Mouse (Mus musculus): ENCODE data around the gene Rhoq. TPM values are rescaled to one million over a fixed set of nuclear protein-coding genes. Genes with fewer than 3 reads are reported as not detected.

Rhoq gene
- total and polyA plus RNA-seq, 3 experiments = 0.15 to 2.4 (median 0.60) TPM

- Histone ChIP-seq H3K9me3 (replicated peaks) (no peaks in the 10 kb centered on the region), H3K27me3 (ENCODE audit: insufficient read depth, low read length) (peaks cover 22% of the 10 kb centered on the region), H3K36me3 (replicated peaks) (no peaks in the 10 kb centered on the region), H3K4me1 (ENCODE audit: insufficient read depth, low read depth, low read length) (peaks cover 2% of the 10 kb centered on the region; the same call in 1 of the 2 replicates), H3K4me3 (ENCODE audit: low read depth, low read length) (no peak overlapping the region)
- DNase-seq (ENCODE audit: low spot score) = peak; percentile 46
- peak; percentile 97 for TF ChIP-seq CTCF (IDR thresholded peaks at IDR 0.05; ENCODE audit: low read depth, low read length)
- no peak for TF ChIP-seq TAL1 (conservative IDR thresholded peaks at IDR 0.05; ENCODE audit: low read depth, low read length)
- peak; percentile 85 for ATAC-seq (ENCODE audit: extremely low read depth, insufficient number of reproducible peaks, low FRiP score, poor library complexity, severe bottlenecking)
These were observed 81.5 kb downstream of the Rhoq start for GRCm38 (mm10) chr17:87044364-87044763.

GRCm38 (mm10) chr17:87044796-87045195 lies 81.9 kb downstream of the Rhoq start:
- peaks cover 2% of the 10 kb centered on the region; the same call in 1 of the 2 replicates for H3K4me1 ChIP-seq (ENCODE audit: insufficient read depth, low read depth, low read length)
- ATAC-seq (ENCODE audit: extremely low read depth, insufficient number of reproducible peaks, low FRiP score, poor library complexity, severe bottlenecking) (no peak), DNase-seq (ENCODE audit: low spot score) (no peak)
- H3K4me3 ChIP-seq (ENCODE audit: low read depth, low read length) = no peak overlapping the region
- no peaks in the 10 kb centered on the region for H3K9me3 ChIP-seq (replicated peaks)
- H3K27me3 ChIP-seq (ENCODE audit: insufficient read depth, low read length) = peaks cover 22% of the 10 kb centered on the region
- no peaks in the 10 kb centered on the region for H3K36me3 ChIP-seq (replicated peaks)
- TF ChIP-seq TAL1 (conservative IDR thresholded peaks at IDR 0.05; ENCODE audit: low read depth, low read length) (no peak), GATA1 (IDR thresholded peaks at IDR 0.05; ENCODE audit: borderline replicate concordance, low read length) (no peak), GATA2 (IDR thresholded peaks at IDR 0.05; ENCODE audit: borderline replicate concordance, low read depth, low read length) (no peak), CTCF (IDR thresholded peaks at IDR 0.05; ENCODE audit: low read depth, low read length) (no peak), POLR2AphosphoS5 (IDR thresholded peaks at IDR 0.05; ENCODE audit: insufficient replicate concordance, low read depth, low read length) (no peak)

Other genes with a start within 250 kb of the Rhoq start
- not detected in 2 replicates for gene Epas1, start 209.4 kb upstream of the Rhoq start, total RNA-seq (2014; fragmentation: Nextera tagmentation)
- 0.05 TPM in 1 of 2 replicates, not detected in the other for gene Epas1, start 209.4 kb upstream of the Rhoq start, total RNA-seq (2017)
- not detected in 2 replicates for gene Epas1, start 209.4 kb upstream of the Rhoq start, polyA plus RNA-seq (2012)
- not detected in 2 replicates for gene Tmem247, start 45.7 kb upstream of the Rhoq start, total RNA-seq (2014; fragmentation: Nextera tagmentation)
- gene Tmem247, start 45.7 kb upstream of the Rhoq start, total RNA-seq (2017) = not detected in 2 replicates
- not detected in 2 replicates for gene Tmem247, start 45.7 kb upstream of the Rhoq start, polyA plus RNA-seq (2012)
- gene Atp6v1e2, start 15.2 kb upstream of the Rhoq start, total RNA-seq (2014; fragmentation: Nextera tagmentation) = not detected in 2 replicates
- not detected in 2 replicates for gene Atp6v1e2, start 15.2 kb upstream of the Rhoq start, total RNA-seq (2017)
- not detected in 2 replicates for gene Atp6v1e2, start 15.2 kb upstream of the Rhoq start, polyA plus RNA-seq (2012)
- 14.7 and 15.5 TPM in 2 replicates for gene Pigf, start 62.3 kb downstream of the Rhoq start, total RNA-seq (2014; fragmentation: Nextera tagmentation)
- gene Pigf, start 62.3 kb downstream of the Rhoq start, total RNA-seq (2017) = 22.8 and 26.1 TPM in 2 replicates
- gene Pigf, start 62.3 kb downstream of the Rhoq start, polyA plus RNA-seq (2012) = 2.2 and 3.7 TPM in 2 replicates
- gene Cript, start 62.5 kb downstream of the Rhoq start, total RNA-seq (2014; fragmentation: Nextera tagmentation) = 93.0 and 116 TPM in 2 replicates
- 100 and 108 TPM in 2 replicates for gene Cript, start 62.5 kb downstream of the Rhoq start, total RNA-seq (2017)
- 2.7 and 3.2 TPM in 2 replicates for gene Cript, start 62.5 kb downstream of the Rhoq start, polyA plus RNA-seq (2012)
- gene Socs5, start 144.6 kb downstream of the Rhoq start, total RNA-seq (2014; fragmentation: Nextera tagmentation) = 13.7 and 14.2 TPM in 2 replicates
- 7.0 and 7.9 TPM in 2 replicates for gene Socs5, start 144.6 kb downstream of the Rhoq start, total RNA-seq (2017)
- 11.1 and 12.4 TPM in 2 replicates for gene Socs5, start 144.6 kb downstream of the Rhoq start, polyA plus RNA-seq (2012)